Mouse (Mus musculus): ENCODE results near the gene Kdr. TPM values are rescaled to one million over a fixed set of nuclear protein-coding genes. Genes with fewer than 3 reads are reported as not detected.
"Not testable (repeated sequence)": the region's sequence is repeated elsewhere in the genome, so short reads cannot be mapped to it uniquely, and the experiment has no call there.

Gene Kdr
- total RNA-seq, 2 experiments from 2014 or later: 7.3 to 7.5 TPM

- DNase-seq (ENCODE audit: low spot score in 2 of 2): no peak
- intact Hi-C loops (cut with DNase I): no loop called here
These were observed 8.4 kb downstream of the Kdr start for GRCm38 (mm10) chr5:75969887-75970286.

GRCm38 (mm10) chr5:75962558-75962957, 15.7 kb downstream of the Kdr start:
- intact Hi-C loops (cut with DNase I): no loop called here
- no peak for DNase-seq (ENCODE audit: low spot score in 2 of 2)

DNA sequence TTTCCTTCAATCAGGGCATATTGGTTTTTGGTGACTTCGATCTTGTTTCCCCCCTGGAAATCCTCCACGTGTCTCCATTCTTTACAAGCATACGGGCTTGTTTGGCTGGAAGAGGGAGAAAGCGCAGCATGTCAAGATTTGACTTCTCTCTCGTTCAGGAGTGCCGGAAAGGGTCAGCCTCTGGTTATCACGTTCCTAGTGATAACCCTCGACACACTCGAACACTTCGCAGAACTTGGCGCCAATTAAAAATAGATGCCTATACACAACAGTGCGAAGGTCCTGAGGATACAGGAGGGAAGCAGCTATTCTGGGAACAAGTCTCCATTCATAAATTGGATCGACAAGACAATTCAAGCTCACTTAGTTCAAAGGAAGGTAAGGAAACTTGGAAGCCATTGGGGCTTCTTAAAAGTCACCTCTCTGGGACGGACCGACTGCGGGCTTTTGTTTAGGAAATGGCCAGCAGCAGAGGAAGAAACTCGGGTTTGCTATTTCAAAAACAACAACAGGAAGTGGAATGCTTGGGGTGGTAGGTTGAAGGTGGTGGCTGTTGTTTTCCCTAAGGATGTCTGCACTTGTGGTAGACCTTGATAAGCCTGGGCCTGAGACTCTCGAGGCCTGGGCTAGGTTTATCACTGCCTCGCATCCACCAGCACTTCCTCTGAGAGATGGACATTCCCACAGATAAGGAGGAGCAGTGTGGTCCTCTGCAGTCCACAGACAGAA, 16.4 kb downstream of the Kdr start:
- no peak for DNase-seq (ENCODE audit: low spot score in 2 of 2)
- intact Hi-C loops (cut with DNase I): no loop called here

GRCm38 (mm10) chr5:75959809-75960208, 18.4 kb downstream of the Kdr start:
- no peak for DNase-seq (ENCODE audit: low spot score in 2 of 2)
- intact Hi-C loops (cut with DNase I): no loop called here

- intact Hi-C loops (cut with DNase I): no loop called here
- DNase-seq (ENCODE audit: low spot score in 2 of 2): no peak
These were observed 21.7 kb downstream of the Kdr start for GRCm38 (mm10) chr5:75956526-75956925.

GRCm38 (mm10) chr5:75955876-75956275, 22.4 kb downstream of the Kdr start:
- DNase-seq (ENCODE audit: low spot score in 2 of 2): no peak
- intact Hi-C loops (cut with DNase I): no loop called here

GRCm38 (mm10) chr5:75954778-75955330, 23.4 kb downstream of the Kdr start:
- DNase-seq (ENCODE audit: low spot score in 2 of 2): no peak
- intact Hi-C loops (cut with DNase I): no loop called here

GRCm38 (mm10) chr5:75954218-75954617, 24.0 kb downstream of the Kdr start:
- DNase-seq (ENCODE audit: low spot score in 2 of 2): no peak
- intact Hi-C loops (cut with DNase I): no loop called here

DNA sequence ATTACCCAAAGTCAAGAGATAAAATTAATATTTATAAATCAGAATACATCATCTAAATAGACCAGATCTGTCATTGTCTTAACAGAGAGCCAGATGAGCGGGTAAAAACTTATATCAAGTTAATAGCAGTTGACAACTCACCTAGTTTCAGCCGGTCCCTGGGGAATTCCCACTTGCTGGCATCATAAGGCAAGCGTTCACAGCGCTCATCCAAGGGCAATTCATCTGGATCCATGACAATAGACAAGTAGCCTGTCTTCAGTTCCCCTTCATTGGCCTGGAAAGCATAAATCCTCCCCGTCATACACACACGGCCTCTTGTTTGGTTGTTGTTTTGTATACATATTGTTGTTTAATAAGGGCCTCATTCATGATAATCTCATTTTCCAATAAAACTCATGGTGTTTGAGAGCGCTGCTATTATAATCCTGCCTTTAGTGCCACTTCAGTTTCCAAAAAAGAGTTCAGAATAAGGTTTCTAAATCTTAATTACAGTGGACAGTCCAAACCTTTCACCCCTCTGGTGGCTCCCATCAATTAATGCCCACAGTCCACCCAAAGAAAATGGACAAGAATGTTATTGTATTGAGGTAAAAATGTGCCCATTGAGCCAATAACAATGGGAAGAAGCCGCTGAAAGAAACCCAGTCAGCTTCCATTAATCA, 26.0 kb downstream of the Kdr start:
- intact Hi-C loops (cut with DNase I): no loop called here
- no peak for DNase-seq (ENCODE audit: low spot score in 2 of 2)

DNA sequence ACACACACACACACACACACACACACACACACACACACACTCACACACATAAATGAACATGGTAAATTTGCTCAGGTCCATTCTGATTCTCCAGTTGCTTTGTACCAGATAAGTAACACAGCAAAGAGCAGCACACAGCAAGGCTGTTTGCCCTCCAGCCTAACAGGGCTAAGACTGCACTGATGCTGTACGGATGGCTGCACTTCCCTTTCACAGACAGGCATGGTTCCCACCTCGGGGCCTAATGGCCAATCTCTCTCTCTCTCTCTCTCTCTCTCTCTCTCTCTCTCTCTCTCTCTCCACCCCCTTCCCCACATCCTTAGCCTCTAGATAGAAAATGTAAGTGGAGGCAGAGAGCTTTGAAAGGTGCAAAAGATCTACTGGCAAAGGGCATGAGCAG, 27.4 kb downstream of the Kdr start:
- intact Hi-C loops (cut with DNase I): no loop called here
- DNase-seq (ENCODE audit: low spot score in 2 of 2): no peak

- DNase-seq (ENCODE audit: low spot score in 2 of 2): no peak
- intact Hi-C loops (cut with DNase I): no loop called here
These were observed 32.9 kb downstream of the Kdr start for GRCm38 (mm10) chr5:75945394-75945793.

DNA sequence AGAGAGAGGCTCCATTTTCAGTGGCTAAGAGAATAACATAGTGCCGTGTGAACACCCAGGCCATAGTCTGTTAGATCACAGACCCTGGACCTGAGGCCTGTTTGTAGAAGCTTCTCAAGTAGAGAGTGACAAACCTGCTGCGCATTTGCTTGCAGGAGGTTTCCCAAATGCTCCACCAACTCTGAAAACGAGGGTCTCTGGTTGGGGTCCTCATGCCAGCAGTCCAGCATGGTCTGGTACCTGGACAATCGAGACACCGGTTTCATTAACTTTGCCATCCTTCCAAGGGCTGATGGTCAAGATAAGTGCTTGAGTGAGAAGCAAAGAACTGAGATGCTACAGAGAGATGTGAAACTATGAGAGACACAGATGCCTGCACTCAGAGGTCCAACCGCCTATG, 35.0 kb downstream of the Kdr start:
- no peak for DNase-seq (ENCODE audit: low spot score in 2 of 2)
- intact Hi-C loops (cut with DNase I): no loop called here

DNA sequence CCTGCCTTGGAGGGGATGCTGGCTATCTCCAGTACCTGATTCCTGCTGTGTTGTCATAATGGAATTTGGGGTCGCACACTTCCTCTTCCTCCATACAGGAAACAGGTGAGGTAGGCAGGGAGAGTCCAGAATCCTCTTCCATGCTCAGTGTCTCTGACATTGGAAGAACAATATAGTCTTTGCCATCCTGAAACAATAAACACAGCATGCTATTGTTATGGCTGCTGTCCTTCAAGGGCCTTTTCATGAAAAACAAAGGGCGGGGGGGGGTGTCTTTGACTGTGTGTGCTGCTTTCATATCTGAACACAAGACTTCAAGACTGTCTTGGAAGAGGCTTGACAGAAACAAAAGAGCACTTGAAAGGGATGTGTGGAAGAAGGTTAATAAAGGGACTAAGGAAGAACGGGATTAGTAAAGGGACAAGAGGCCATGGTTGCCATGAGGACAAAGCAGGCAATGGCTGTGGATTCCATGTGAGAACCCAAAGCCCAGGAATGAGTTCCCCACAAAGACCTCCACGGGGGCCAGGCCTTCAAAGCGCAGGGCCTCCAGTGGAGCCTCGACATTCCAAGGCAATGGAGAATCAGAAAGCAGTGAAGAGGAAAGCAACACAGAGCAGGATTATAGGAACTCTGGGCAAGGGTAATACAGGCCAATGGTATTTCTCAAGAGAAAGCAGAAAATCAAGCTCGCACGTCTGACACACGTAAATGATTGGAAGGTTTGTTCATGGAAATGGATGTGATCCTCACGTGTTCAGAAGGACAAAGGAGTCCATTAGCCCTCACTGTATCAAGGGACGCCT, 36.3 kb downstream of the Kdr start:
- DNase-seq (ENCODE audit: low spot score in 2 of 2): no peak
- intact Hi-C loops (cut with DNase I): no loop called here

DNA sequence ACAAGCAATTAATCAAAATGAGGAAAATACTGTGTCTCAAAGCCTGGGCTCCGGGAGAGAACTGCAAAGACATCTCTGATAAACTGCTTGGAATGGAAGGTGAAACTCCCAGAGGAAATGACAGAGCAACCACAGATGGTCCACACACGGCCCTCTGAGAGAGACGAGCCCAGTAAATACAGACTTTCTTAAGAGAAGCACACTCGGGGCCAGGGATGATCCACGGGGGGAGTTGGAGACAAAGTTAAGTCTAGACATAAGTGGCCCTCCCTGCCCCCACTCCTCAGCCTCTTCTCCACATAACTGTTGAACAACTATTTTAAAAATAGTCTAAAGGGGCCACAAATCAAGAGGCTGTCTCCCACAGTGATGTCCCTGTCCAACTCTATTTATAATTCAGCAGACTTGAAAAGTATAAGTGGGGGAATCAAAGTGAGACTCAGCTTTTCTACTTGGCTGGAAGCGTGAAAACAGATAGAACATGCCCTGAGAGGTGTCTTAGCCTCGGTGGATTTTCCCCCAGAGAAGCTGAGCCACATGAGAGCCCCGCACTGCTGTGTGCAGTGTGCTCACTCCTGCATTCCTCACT, 39.0 kb downstream of the Kdr start:
- no peak for DNase-seq (ENCODE audit: low spot score in 2 of 2)
- intact Hi-C loops (cut with DNase I): no loop called here

GRCm38 (mm10) chr5:75938012-75938411, 40.2 kb downstream of the Kdr start:
- intact Hi-C loops (cut with DNase I): no loop called here

GRCm38 (mm10) chr5:75936223-75936622, 42.0 kb downstream of the Kdr start:
- intact Hi-C loops (cut with DNase I): no loop called here
- DNase-seq (ENCODE audit: low spot score in 2 of 2): no peak

More at GRCm38 (mm10) chr5:75938012-75938411, 40.2 kb downstream of the Kdr start:
- DNase-seq (ENCODE audit: low spot score in 2 of 2): no peak

GRCm38 (mm10) chr5:75935225-75935624, 43.0 kb downstream of the Kdr start:
- intact Hi-C loops (cut with DNase I): no loop called here
- DNase-seq (ENCODE audit: low spot score in 2 of 2): no peak

DNA sequence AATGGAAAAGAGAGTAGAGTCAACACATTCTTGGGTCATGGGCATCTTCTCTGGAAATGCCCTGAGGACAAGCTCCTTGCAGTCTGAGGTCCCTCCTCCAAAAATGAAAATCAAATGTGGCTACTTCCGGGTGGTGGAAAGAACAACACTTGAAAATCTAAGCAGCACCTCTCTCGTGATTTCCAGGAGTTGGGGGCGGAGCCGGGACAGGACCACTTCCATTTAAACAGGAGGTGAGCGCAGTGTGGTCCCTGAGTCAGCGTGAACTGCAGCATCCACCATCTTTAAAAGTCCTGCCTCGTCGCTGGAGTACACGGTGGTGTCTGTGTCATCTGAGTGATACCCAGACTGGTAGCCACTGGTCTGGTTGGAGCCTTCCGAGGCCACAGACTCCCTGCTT, 44.1 kb downstream of the Kdr start:
- no peak for DNase-seq (ENCODE audit: low spot score in 2 of 2)
- intact Hi-C loops (cut with DNase I): no loop called here

DNA sequence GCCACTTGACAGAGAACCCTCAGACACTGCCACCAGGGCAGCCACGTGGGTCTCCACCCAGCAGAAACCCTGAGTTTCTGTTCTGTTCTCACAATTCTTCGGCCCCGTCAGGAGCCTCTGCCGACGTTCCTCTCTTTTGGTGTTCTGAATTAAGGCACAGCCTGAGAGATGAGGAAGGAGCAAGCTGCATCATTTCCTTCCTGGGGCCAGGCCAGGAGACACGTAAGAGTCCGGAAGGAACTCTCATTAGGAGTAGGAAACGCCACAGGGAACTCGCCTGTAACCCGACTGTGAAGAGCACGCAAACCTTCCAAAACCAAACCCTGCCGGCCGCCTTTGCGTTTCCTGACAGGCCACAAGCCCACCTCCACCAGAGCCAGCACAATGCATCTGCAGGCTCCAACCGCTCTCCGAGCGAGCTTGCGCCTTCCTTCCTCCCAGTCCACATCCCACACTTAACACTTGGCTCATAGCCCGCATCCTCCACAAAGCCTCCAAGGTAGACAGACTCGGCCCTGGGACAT, 44.7 kb downstream of the Kdr start:
- intact Hi-C loops (cut with DNase I): no loop called here
- DNase-seq (ENCODE audit: low spot score in 2 of 2): peak in 1 of 2 experiments; percentile 27

GRCm38 (mm10) chr5:75931458-75931857, 46.8 kb downstream of the Kdr start:
- intact Hi-C loops (cut with DNase I); DNase-seq (ENCODE audit: low spot score in 2 of 2): not testable (repeated sequence)

All from left cerebral cortex, postnatal 36 days (tissue).